Mouse (Mus musculus) thymus, postnatal 4 days (tissue): ENCODE measurements at regions not wholly inside any gene's neighbourhood (a gene's known extent, or its start where the extent isn't known, plus 50 kb on each side); places are given as distances from the start of the nearest gene placed in this dataset.

ENCODE experiments used
- DNase-seq: peaks from one replicate; pipeline ENCODE4 v3.0.0; 2021

DNA sequence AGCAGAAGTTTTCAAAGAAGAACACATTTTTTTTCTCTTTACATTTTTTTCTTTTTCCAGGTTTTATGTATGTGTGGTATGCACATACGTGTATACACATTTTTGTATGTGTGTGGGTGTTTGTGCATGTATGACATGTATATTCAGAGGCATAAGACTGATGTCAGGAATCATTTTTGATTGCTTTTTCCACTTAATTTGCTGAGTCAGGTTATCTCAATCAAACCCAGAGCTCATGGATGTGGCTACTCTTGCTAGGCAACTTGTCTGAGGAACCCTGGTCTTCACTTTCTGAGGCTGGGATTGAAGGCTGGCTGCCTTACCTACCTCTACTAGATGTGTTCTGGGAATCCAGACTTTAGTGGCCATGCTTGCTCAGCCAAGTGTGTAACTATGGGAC, 174.2 kb upstream of the Stt3b start:
- DNase-seq = no peak

DNA sequence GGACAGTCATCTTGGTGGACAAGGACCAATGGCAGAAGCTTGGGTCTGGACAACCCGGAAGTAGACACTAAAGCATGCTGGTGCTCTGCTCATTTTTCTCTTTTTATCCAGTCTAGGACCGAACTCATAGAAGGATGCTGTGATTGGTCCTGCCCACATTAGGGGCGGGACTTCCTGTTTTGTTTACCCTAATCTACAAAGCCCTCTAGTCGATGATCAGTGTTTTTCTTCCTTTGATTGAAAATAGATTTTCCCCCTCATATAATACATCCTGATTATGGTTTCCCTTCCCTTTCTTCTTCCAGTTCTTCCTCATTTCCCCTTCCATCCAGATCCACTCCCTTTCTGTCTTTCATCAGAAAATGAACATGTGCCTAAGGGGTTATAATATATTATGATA, 175.0 kb upstream of the Stt3b start:
- no peak for DNase-seq

DNA sequence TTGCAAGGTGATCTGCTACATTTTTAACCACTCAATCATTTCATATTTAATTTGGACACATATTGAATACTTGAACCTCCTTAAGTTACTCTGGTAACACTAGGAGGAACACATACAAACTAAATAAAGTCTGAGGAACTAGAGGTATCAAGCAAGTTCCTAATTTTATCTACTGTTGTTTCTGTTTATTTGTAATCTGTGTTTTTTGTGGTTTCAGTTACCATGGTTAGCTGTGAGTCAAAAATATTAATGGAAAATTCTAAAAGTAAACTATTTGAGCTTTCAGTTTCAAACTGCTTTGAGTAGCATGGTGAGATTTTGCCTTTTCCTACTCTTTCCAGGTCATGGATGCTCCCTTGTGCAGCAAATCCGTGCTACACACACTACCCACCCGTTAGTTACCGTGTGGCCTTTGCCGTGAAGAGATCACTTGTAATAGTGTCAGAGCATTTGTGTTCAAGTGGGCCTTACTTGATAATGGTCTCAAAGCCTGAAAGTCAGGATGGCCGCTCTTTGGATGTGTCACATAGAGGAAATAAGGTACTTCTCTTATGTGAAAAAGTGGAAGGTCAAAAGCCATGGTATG, 177.0 kb upstream of the Stt3b start:
- no peak for DNase-seq

DNA sequence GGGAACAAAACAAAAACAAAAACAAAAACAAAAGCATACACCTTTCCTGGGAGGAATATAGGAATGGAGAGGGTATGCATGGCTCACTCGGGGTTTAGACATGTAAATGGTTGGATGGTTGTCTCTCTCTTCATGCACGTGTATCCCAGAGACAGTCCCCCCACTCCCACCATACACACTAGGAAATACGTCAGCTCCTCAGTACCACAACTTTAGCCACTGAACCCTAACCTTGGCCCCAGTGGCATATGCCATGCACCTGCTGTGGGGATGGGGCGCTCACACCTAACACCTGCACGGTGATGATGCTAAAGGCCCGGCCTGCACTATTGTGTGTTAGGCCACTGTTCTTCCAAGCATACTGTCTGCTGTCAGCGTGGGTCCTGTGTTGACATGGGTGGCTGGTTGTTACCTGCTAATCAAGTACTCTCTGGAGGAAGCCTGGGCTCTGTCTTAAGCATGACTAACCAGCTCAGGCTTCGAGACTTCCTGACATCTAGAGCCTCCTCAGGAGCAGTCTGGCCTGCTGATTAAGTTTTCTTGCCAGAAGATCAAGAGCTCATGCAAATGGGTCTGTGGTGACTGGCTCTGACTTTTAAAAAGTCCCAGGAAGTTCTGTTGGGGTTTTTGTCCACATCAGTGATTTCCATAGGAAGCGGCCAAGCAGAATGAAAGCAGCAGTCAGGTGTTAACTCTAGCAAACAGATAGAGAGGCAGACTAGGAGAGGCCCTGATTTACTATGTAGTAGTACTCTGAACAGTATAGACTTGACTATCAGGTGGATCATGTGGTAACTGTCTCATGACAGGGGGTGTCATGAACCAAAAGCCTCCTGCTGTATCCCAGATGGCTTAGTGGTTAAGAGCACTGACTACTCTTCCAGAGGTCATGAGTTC, 178.9 kb upstream of the Stt3b start:
- no peak for DNase-seq

DNA sequence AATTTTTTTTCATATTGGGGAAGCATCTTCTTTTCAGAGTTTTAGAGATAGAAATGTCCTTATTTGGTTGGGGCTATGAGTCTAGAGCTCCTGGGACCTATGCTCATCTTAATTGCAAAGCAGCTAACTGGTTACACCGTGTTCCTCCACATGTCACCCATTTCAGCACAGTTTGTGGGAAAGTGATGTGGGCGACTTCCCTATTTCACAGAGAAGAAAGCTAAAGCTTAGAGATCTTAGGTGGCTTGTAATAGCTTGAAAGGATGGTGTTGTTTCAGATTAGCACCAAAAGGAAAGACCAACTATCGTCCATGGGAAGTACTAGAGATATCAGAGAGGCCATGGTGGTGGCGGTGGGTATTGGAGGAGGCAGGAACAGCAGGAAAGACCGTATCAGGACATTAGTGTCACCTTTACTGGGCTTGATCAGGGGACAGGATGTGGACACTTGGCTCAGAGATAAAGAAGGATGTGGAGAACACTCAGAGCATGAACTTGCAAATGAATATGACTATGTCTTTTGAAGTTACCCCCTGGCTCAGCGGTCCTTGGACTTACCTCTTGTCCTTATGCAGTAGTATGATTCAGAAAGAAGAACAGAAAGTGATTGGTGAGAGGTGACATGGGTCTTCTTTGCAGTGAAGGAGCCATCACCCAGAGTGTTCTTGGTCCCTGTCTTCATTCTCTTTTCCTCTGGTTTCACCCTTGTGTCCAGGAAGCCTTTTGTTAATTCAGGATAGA, 182.4 kb upstream of the Stt3b start:
- no peak for DNase-seq

DNA sequence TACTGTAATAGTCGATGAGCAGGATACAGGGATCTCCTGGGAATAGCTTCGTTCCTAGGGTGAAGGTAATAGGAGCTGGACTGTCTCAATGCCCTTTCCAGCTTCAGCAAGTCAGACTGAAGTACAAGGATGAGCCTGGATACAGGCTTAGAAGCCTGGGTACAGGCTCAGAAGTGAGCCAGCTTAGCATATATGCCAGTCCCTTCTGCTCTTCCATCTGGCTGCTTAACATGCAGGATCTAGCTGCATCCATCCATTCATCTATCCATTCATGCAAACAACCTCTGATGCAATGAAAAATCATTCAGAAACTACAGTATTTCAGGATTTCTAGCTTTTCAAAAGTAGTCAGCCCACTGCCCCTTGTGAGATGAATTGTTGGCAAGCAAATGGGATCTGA, 183.5 kb upstream of the Stt3b start:
- DNase-seq = no peak

DNA sequence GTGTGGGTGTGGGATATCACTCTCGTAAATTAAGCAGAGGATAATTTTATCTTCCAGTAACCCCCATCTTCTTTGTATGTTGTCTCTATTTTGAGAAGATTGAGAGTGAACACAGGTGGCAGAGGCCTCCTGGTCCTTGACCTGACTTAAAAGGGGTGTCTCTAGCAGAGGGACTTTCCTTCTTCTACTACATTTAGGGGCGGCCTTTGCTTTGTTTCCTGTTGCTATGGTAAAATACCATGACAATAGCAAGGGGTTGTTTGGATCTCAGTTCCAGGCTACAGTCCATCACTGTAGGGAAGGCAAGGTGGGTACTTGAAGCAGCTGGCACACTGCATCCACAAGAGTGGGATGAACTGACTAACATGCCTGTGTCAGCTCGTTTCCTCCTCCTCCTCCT, 189.3 kb upstream of the Stt3b start:
- no peak for DNase-seq

DNA sequence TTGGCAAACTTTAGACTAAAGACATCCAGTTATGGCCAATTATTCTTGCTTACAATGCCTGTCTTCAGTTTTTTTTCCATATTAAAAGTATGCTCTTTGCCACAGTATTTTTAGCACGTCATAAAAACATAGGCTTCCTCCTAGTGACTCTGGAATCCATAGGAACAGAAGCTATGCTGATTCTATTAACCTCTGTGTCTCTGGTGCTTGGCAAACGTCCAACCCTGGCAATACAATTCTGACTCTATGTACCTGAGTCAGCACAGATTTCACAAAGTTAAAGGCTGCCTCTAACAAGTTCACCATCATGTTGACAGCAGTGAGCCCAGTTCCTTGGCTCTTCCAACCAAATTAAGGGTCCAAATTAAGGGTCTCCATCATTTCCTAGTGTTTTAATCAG, 194.6 kb upstream of the Stt3b start:
- no peak for DNase-seq

DNA sequence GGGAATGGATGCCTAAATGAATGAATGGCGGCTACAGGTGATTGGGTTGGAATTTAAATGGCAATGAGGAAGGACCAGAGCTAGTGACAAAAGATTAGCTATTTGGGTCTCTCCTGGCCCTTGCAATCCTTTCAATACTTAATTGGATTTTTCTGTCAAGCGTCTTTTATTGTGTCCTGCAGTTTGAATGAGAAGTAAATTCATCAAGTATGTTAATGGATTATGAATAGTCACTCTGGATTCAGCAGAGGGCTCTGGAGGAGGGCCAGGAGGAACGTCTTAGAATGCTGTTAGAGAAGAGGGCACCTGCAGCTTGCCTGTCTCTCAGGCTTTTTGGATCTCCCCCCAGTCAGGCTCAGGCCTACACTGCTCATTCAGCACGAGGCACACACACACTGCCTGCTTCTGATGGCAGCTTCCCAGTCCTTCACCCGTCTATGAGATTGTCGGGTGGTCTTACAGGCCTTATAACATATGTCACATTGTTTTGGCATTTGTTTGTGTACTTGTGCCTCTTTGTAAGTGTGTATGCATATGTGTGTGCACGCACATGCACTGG, 197.0 kb upstream of the Stt3b start:
- DNase-seq = no peak

DNA sequence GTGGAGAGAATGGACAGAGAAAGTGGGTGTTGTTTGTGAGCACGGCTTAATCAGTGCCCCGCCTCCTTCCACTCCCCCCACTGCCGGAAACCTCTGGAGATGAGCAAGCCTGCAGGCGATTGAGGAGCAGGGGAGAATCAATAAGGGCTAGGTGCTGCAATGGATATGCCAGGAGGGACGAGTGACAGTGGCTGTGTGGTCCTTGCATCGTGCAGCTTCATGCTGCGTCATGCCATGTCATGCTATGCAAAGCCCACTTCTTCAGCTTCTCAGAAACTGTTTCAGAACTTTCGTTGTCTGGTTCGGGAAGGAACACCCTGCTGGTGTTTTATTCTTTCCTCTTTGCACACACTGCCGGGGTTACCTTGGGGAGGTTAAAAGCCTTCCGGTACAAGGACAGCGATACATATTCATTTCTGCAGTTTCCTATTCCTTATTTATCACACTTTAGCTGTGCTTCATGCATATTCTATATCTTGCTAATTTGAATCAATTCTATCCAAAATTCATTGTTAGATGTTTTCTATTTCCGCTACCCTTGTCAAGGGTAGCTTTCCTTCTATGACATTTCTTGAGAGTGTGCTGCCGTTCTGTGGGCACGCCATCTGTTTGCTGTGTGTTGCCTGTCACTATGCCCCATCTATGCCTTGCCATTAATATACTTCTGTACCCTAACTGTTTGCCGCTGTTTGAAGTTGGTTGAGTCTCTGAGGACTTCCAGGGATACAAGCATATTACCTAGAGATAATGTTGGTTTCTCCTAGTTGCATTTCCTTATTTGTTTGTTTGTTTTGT, 202.8 kb upstream of the Stt3b start:
- DNase-seq = no peak

DNA sequence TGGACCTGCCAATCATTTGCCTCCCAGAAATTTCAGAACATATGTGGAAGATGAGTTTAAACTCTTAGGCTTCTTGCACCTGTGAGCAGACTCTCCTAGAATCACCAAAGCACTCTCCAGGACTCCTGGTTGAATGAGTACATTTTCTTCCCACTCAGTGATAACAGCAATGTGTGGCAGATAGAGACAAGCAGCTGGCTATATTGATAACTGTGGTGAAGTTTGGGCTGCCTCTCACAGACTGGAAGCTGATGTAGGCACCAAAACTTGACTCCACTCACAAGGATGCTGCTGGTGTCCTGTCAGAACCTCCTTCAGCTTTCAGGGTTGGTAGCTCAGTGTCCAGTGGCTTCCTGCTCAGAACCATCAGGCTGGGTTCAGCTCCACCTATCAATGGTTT, 207.7 kb upstream of the Stt3b start:
- no peak for DNase-seq

DNA sequence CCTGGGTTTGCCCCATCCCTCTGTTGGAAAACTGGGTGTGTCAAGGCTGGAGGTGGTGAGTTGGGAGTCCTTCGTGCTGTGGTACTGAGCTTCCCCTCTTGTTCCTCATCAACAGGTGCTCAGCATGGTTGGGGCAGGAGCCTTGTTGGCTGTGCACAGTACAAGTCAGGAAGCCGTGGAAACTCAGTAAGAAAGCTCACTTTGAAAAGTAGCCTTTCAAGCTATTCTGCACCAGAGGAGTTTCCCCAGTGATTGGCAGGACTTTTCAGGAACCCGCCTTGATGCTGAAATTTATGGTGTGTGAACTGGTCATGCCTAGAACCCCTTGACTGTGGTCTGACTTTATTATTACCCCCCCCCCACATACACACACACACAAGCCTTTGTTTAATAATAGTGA, 213.9 kb upstream of the Stt3b start:
- peak; percentile 20 for DNase-seq

DNA sequence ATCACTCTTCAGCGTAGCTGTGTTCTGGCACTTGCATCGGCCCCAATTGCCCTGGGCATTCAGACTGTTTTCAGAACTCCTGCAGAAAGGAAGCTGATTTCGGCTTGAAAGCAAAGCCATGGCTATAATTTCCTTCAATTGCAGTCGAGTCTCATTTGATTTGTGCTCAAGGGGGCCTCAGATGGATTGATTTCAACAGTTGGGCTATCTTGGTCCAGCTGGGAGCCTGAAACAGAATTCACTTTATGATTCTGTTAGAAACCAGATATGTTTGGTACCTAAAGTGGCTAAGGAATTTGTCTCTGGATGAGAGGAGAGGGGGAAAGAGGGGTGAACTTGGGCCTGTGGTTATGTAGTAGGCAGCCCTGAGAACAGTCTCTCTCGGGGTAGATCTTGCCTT, 214.4 kb upstream of the Stt3b start:
- no peak for DNase-seq

DNA sequence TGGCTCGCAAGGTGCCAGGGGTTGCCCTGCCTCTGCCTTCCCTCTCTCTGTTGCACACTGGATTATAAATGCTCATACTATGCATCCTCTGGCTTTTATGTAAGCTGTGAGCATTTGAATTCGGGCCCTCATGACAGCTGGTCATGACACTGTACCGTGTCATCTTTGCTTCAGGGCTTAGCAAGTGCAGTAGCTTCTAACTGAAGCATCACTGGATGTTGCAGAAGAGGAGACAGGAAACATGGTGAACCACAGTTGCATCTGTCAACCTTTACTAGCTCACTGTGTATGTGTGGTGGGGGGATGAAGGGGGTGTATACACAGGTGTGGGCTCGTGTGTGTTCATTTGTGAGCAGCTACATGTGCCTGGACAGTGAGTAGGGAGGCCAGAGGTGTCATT, 216.1 kb upstream of the Stt3b start:
- peak; percentile 39 for DNase-seq

DNA sequence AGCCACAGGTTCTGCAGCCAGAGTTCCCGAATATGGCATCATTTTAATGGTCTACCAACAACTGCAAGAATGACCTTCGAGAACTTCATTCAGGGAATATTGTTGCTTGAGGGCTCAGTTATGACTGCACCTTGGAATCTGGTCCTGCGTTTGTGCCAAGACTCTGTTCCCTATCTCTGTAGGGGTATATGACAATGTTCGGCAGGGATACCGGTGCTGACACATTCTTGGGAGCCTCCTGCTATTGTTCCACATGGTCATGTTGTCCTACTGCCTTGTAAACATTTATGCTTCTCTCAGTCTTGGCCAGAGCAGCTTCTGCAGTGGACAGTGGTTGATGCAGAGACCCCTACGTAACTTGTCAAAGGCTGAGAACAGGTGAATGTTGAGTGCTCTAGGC, 216.8 kb upstream of the Stt3b start:
- DNase-seq = no peak

DNA sequence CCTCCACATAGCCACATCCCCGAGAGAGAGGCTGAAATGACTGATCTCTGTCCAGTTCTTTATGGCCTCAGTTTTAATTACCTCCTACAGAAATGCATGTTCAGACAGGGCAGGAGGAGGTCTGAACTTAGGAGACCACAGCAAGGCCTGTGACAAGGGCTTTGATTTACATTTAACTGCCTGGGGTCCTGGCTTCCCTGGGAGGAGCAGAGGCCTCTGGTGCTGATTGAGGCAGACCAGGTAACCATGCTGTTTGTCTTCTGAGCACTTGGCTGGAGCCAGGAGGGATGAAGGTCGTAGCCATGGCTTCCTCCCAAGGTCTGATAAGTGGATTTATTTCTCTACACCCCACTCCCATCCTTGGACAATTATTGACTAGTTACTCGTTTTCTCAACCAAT, 224.0 kb upstream of the Stt3b start:
- DNase-seq = no peak

DNA sequence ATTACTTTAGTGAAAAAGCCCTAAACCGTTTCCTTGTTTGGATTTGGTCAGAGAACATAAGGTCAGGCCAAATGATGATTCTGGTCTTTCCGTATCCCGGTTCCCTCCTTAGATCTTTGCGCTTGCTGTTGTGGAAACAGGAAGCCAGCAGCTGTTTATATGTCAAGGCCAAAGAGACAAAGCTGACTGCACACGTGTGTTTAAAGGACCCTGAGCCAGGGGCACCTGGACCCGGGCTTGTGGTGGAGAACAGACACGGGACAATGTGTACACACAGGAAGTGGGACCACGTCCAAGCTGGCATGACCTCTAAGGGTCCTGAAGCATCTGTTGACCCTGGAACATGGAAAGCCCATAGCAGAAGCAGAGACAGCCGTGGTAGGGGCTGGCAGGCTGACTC, 233.4 kb upstream of the Stt3b start:
- no peak for DNase-seq

DNA sequence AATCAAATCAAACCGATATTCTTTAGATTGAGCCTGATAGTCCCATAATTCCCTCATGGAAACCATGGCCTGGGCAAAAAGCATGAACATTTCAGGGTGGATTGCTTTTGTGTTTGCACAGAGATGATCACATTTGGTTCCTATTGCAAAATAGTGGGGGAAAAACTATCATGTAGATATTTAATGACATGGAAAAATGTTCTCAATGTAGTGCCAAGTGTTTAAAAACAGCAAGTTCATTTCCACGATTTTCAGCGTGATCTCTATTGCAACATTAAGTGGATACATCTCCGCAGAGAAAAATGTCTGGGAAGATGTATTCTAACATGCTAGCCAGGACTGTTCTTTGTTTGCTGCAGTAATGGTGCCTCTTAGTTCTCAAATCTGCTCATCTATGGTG, 235.0 kb upstream of the Stt3b start:
- DNase-seq = no peak

DNA sequence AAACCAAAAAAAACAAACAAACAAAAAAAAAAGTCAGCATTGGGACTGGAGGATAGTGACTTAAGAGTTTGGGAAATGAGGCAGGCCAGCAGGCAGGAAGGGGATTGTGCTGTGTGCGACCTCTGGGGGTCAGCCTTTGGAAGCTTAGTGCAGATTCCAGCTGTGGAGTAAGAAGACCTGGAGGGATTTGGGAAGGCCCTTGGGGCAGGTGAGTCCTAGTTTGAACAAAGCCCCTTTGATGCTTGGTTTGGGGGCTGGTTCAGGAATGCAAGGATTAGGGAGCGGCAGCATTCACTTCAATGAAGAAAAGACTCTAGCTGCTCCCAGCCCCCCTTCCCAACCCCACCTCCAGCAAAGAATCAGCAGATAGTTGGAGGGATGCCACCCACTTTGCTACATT, 235.6 kb upstream of the Stt3b start:
- no peak for DNase-seq

DNA sequence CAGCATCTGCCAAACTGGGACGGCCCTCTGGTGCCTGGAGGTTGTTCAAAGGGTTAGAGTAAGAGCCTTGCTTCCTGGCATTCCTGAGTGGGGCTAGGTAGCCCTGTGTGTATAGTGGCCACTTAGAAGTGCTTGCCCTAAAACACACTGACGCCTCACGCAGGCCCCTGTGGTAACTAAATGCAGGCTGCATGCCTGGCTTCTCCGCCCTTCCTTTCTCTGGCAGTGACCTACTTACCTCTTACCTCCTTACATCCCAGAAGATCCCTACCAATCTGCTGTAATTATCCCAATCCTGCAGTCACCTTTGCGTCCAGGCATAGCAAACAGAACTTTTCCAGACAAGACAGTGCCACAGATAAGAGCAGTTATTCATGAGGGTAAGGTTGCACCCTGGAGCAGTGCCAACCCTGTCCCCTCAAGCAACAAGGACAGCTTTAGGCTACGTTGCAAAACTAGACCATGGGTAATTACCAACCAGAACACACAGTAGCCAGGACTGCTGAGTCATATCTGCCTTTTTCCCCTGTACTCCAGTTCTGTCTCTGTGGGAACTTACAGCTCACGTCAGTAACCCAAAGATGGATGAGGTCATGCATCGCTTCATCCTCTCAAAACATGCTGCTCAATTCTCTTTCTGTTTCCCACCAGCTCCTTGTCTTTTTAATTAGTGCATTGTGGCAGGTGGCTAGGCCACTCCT, 237.6 kb upstream of the Stt3b start:
- DNase-seq = no peak

DNA sequence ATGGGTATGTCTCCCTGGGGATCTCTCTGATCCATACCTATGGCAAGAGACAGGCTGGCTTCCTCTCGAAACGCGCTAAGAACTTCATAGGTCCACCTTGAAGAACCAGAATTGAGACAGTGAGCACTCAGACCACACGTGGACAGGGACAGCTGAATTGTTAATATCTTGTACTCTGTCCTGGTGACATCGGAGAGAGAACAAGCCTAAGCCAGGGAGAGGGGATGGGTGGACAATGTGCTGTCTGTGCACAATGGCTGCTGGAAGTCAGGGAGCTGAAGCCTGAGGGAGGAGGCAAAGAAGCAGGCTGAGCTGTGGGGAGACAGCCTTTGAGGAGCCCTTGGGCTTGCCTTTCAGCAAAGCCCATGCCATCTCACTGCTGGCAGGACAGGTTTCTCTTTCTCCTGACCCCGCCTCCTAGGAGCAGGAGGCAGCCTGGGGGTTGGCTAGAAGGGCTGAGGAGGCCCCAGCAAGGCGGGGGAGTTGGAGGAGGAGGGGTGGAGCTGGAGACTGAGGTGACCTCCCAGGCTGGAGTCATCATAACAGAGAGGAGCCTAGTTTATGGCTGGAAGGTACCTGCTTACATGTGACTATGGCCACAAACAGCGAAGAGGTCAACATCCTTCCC, 238.6 kb upstream of the Stt3b start:
- no peak for DNase-seq

DNA sequence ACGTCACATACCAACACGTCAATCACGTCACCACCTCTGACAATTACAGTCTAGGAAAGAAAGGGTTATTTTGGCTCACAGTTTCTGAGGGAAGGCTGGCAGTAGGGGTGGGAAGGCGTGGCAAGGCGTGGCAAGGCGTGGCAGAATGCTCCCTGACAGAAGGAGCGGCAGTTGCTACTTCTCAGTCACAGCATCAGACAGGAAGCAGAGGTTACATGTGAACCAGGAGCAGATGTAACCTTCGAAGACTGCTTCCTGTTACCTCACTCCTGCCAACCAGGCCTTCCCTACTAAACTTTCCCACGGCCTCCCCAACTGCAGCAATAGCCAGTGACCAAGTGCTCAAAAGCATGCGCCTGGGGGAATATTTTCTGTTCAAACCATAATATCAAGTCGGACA, 240.9 kb upstream of the Stt3b start:
- DNase-seq = no peak
